Comparison of ENCODE assay signal across 17 mouse cellular contexts in the genomic region with DNA sequence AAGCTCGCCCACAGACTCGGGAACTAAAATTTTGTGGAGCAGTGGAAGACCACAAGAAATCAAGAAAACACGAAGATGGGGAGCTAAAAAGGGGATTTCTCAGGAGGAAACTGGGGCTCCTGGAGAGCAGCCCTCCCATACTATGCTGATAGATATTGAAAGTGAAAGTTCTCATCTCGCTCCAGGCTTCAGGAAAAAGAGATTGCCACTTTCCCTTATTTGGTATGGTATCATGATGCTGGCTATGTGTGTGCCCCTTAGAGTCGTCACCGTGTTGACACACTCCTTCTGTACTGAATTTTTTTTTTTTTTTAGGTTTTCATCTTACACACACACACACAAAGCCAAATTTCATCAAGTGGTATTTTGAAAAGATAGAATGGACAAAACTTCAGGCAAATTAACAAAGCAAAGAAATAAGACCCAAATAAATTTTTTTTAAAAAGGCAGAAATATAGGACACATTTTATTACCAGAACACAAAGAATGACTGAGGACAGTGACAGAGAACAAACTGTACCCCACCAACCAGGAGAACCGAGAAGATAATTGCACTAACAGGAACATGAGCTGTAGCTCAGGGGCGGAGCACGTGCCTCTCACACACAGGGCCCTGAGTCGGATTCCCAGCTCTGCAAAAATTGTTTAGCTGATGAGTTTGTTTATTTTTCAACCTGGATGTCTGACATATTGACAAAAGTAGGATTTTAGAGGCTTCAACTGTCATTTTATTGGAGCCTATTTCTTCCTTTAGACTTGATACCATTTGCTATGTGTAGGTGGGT.
DNase-seq lines count a peak whose midpoint lies in the region; ATAC-seq and TF ChIP-seq lines count a peak whose summit lies in the region.
"Had no signal": no experiment of that assay in that cellular context is flagged by ENCODE, and none has a peak within 500 bp of the region (broad histone marks: within the 10 kb centered on the region; RNA-seq: fewer than 3 reads in every experiment).

No protein-coding gene starts in this region.

- TF ChIP-seq CTCF in gastrocnemius, adult 2 months (IDR thresholded peaks at IDR 0.05), result no peak
- TF ChIP-seq CTCF in small intestine, adult 2 months (IDR thresholded peaks at IDR 0.05; ENCODE audit: extremely low read depth, insufficient read length, insufficient replicate concordance, low read depth, low read length), result no peak

- no peaks in the 10 kb centered on the region for H3K27me3 ChIP-seq in small intestine, adult 2 months (ENCODE audit: control insufficient read depth, insufficient read depth, low read length)
- H3K27me3 ChIP-seq: embryonic facial prominence, embryonic 12.5 days had no signal

- WGBS in small intestine, adult 2 months, result 53% methylated on average over 10 of the region's 10 CpGs

- no peaks in the 10 kb centered on the region for H3K36me3 ChIP-seq in small intestine, adult 2 months (ENCODE audit: control insufficient read depth, insufficient read depth, low read length)
- H3K36me3 ChIP-seq: embryonic facial prominence, embryonic 12.5 days had no signal

- intact Hi-C loops in gastrocnemius, adult 2 months (cut with DNase I), result no loop called here
- intact Hi-C loops in gastrocnemius, postnatal 36 days (cut with DNase I), result no loop called here

- H3K4me1 ChIP-seq in small intestine, adult 2 months (ENCODE audit: control insufficient read depth, insufficient read depth, insufficient read length, low read length), result no peaks in the 10 kb centered on the region
- H3K4me1 ChIP-seq: embryonic facial prominence, embryonic 12.5 days had no signal

- no peak overlapping the region for H3K27ac ChIP-seq in gastrocnemius, adult 2 months
- no peak overlapping the region for H3K27ac ChIP-seq in small intestine, adult 2 months (ENCODE audit: insufficient read depth, low read depth, low read length)
- H3K27ac ChIP-seq: embryonic facial prominence, embryonic 12.5 days; hindbrain, embryonic 14.5 days; layer of hippocampus, adult 2 months; macrophage had no signal

- ATAC-seq in inflammation-experienced regulatory T-cells, adult 6 months, result peak; percentile 85
- ATAC-seq: forebrain, embryonic 14.5 days had no signal

- no peak for DNase-seq in gastrocnemius, adult 2 months
- no peak for DNase-seq in gastrocnemius, postnatal 36 days
- peak; percentile 5 for DNase-seq in thymus, postnatal 25 days
- no peak for DNase-seq in thymus, postnatal 0 days (ENCODE audit: low spot score)
- no peak for DNase-seq in frontal cortex, adult 2 months (ENCODE audit: extremely low spot score in 1 of 2, low spot score in 1 of 2)
- no peak for DNase-seq in gastrocnemius, adult 18-20 months (ENCODE audit: low spot score)
- DNase-seq: B cell, adult 2 months; cerebellum, adult 8-10 months; kidney, adult 9 months; thymus, postnatal 14 days had no signal

- H3K4me3 ChIP-seq in gastrocnemius, adult 2 months, result peak overlapping the region; percentile 62
- H3K4me3 ChIP-seq in small intestine, adult 2 months (ENCODE audit: low read depth, low read length), result peak overlapping the region; percentile 40; the same call in 1 of the 2 replicates
- H3K4me3 ChIP-seq: embryonic facial prominence, embryonic 12.5 days; layer of hippocampus, adult 2 months had no signal

- no peak for TF ChIP-seq POLR2A in small intestine, adult 2 months (IDR thresholded peaks at IDR 0.05; ENCODE audit: low read depth, low read length)
